Mouse (Mus musculus) midbrain, embryonic 16.5 days (tissue): ENCODE data around the gene Dhx16. TPM values are rescaled to one million over a fixed set of nuclear protein-coding genes. Genes with fewer than 3 reads are reported as not detected.

Source experiments
- ATAC-seq: fragments of 200-750 bp; cut with Nextera tagmentation; 2 replicates; pipeline ENCODE4 v1.8.0; 2017; ENCODE audit warnings: moderate TSS enrichment
- H3K27ac ChIP-seq: fragments of 300-500 bp; sonication (generic); 2 replicates; pipeline ENCODE4 v1.5.1; 2014; ENCODE audit warnings: mild to moderate bottlenecking, low read length, mixed read lengths
- H3K27me3 ChIP-seq: fragments of 300-500 bp; sonication (generic); 2 replicates; pipeline ENCODE4 v1.6.1; 2014; ENCODE audit warnings: low read depth, low read length, mixed read lengths; ENCODE audit not compliant: control insufficient read depth, insufficient read depth
- H3K36me3 ChIP-seq: fragments of 300-500 bp; sonication (generic); 2 replicates; pipeline ENCODE4 v1.6.1; 2014; ENCODE audit warnings: mild to moderate bottlenecking, low read length, moderate library complexity, mixed read lengths; ENCODE audit not compliant: control insufficient read depth, insufficient read depth
- H3K4me1 ChIP-seq: fragments of 300-500 bp; sonication (generic); 2 replicates; pipeline ENCODE4 v1.6.1; 2014; ENCODE audit warnings: mild to moderate bottlenecking, low read length, mixed read lengths; ENCODE audit not compliant: control insufficient read depth, insufficient read depth
- H3K4me2 ChIP-seq: fragments of 300-500 bp; sonication (generic); 2 replicates; pipeline ENCODE4 v1.6.1; 2014; ENCODE audit warnings: mild to moderate bottlenecking, low read length, mixed read lengths
- H3K4me3 ChIP-seq: fragments of 300-500 bp; sonication (generic); 2 replicates; pipeline ENCODE4 v1.5.1; 2014; ENCODE audit warnings: low read depth, mild to moderate bottlenecking, low read length, moderate library complexity, mixed read lengths
- H3K9ac ChIP-seq: fragments of 300-500 bp; sonication (generic); 2 replicates; pipeline ENCODE4 v1.6.1; 2014; ENCODE audit warnings: low read depth, low read length, mixed read lengths
- H3K9me3 ChIP-seq: fragments of 300-500 bp; sonication (generic); replicated peaks from 2 replicates; pipeline ENCODE4 v1.6.1; 2014; ENCODE audit warnings: mild to moderate bottlenecking, low read length, mixed read lengths; ENCODE audit not compliant: control insufficient read depth, poor library complexity, severe bottlenecking
- WGBS: fragments of 180-500 bp; shearing (Covaris S2); extraction: QIAGEN DNeasy Blood & Tissue Kit; methylation state at CpG from one replicate; pipeline ENCODE4 v1.1.7; 2014; 5-methylcytosine and 5-hydroxymethylcytosine counted together
- polyA plus RNA-seq: library from polyadenylated mRNA; unstranded; fragments of >200 nt; fragmentation: Nextera tagmentation; extraction: Ambion mirVana; gene quantifications from 2 replicates; pipeline ENCODE4 v1.2.1, GENCODE M21; 2015

Dhx16 gene
- polyA plus RNA-seq, 1 experiment from 2014 or later: 30.5 TPM

- H3K36me3 ChIP-seq: no peaks in the 10 kb centered on the region; the same call in 1 of the 2 replicates
- H3K4me1 ChIP-seq: peaks cover 50% of the 10 kb centered on the region
- under 1% methylated on average over 24 of the region's 38 CpGs for WGBS
- H3K27ac ChIP-seq: peak overlapping the region; percentile 95
- ATAC-seq: peak; percentile 21
- H3K4me3 ChIP-seq: peak overlapping the region; percentile 74
- H3K4me2 ChIP-seq: peak overlapping the region; percentile 95
- no peaks in the 10 kb centered on the region for H3K27me3 ChIP-seq
- peak overlapping the region; percentile 85 for H3K9ac ChIP-seq
- H3K9me3 ChIP-seq: no peaks in the 10 kb centered on the region; the same call in 1 of the 2 replicates
Observed at GRCm38 (mm10) chr17:35866281-35866831, 13.3 kb upstream of the Dhx16 start.

- Histone ChIP-seq H3K4me2 (peak overlapping the region; percentile 95), H3K36me3 (no peaks in the 10 kb centered on the region; the same call in 1 of the 2 replicates), H3K27ac (peak overlapping the region; percentile 95), H3K9me3 (no peaks in the 10 kb centered on the region; the same call in 1 of the 2 replicates), H3K9ac (peak overlapping the region; percentile 85), H3K4me3 (peak overlapping the region; percentile 74), H3K27me3 (no peaks in the 10 kb centered on the region), H3K4me1 (peaks cover 49% of the 10 kb centered on the region)
- no peak; the same call in 1 of the 2 replicates for ATAC-seq
- WGBS: 7% methylated on average over 26 of the region's 26 CpGs
Observed at GRCm38 (mm10) chr17:35866911-35867890, 12.4 kb upstream of the Dhx16 start.

- peaks cover 58% of the 10 kb centered on the region for H3K4me1 ChIP-seq
- WGBS: 37% methylated on average over 15 of the region's 17 CpGs
- H3K4me2 ChIP-seq: peak overlapping the region; percentile 95
Observed at GRCm38 (mm10) chr17:35868165-35868820, 11.3 kb upstream of the Dhx16 start.

GRCm38 (mm10) chr17:35868961-35869345, 10.7 kb upstream of the Dhx16 start:
- 4% methylated on average over 7 of the region's 7 CpGs for WGBS
- Histone ChIP-seq H3K27me3 (no peaks in the 10 kb centered on the region), H3K27ac (peak overlapping the region; percentile 95; the same call in 1 of the 2 replicates), H3K36me3 (no peaks in the 10 kb centered on the region; the same call in 1 of the 2 replicates), H3K4me2 (peak overlapping the region; percentile 95), H3K9me3 (no peaks in the 10 kb centered on the region; the same call in 1 of the 2 replicates), H3K4me3 (peak overlapping the region; percentile 74), H3K4me1 (peaks cover 58% of the 10 kb centered on the region), H3K9ac (peak overlapping the region; percentile 85)
- ATAC-seq: no peak

More at GRCm38 (mm10) chr17:35868165-35868820, 11.3 kb upstream of the Dhx16 start:
- Histone ChIP-seq H3K9ac (peak overlapping the region; percentile 85), H3K9me3 (no peaks in the 10 kb centered on the region; the same call in 1 of the 2 replicates), H3K4me3 (peak overlapping the region; percentile 74), H3K36me3 (no peaks in the 10 kb centered on the region; the same call in 1 of the 2 replicates), H3K27ac (peak overlapping the region; percentile 95), H3K27me3 (no peaks in the 10 kb centered on the region)
- no peak for ATAC-seq

GRCm38 (mm10) chr17:35869346-35870067, 10.1 kb upstream of the Dhx16 start:
- Histone ChIP-seq H3K27ac (peak overlapping the region; percentile 48; the same call in 1 of the 2 replicates), H3K9ac (peak overlapping the region; percentile 85), H3K36me3 (no peaks in the 10 kb centered on the region; the same call in 1 of the 2 replicates), H3K4me1 (peaks cover 57% of the 10 kb centered on the region), H3K27me3 (no peaks in the 10 kb centered on the region), H3K4me3 (peak overlapping the region; percentile 74), H3K9me3 (no peaks in the 10 kb centered on the region; the same call in 1 of the 2 replicates), H3K4me2 (peak overlapping the region; percentile 95)
- ATAC-seq: no peak
- whole genome bisulfite sequencing: 1% methylated on average over 7 of the region's 7 CpGs

- ATAC-seq: no peak
- peak overlapping the region; percentile 74 for H3K4me3 ChIP-seq
- H3K9ac ChIP-seq: peak overlapping the region; percentile 57
- H3K9me3 ChIP-seq: no peaks in the 10 kb centered on the region; the same call in 1 of the 2 replicates
- WGBS: 76% methylated on average over 9 of the region's 9 CpGs
- peak overlapping the region; percentile 54; the same call in 1 of the 2 replicates for H3K27ac ChIP-seq
- H3K4me1 ChIP-seq: peaks cover 52% of the 10 kb centered on the region
- H3K4me2 ChIP-seq: peak overlapping the region; percentile 95
- H3K36me3 ChIP-seq: peaks cover 4% of the 10 kb centered on the region
- no peaks in the 10 kb centered on the region for H3K27me3 ChIP-seq
Observed at GRCm38 (mm10) chr17:35870151-35870883, 9.3 kb upstream of the Dhx16 start.

GRCm38 (mm10) chr17:35870884-35871696, 8.5 kb upstream of the Dhx16 start:
- ATAC-seq: no peak
- Histone ChIP-seq H3K27ac (0 out of 2 replicates have a peak overlapping the region, but pooled peaks have one; percentile 54), H3K9me3 (no peaks in the 10 kb centered on the region; the same call in 1 of the 2 replicates), H3K4me2 (peak overlapping the region; percentile 95), H3K4me1 (peaks cover 52% of the 10 kb centered on the region), H3K27me3 (no peaks in the 10 kb centered on the region), H3K4me3 (peak overlapping the region; percentile 74; the same call in 1 of the 2 replicates), H3K36me3 (peaks cover 4% of the 10 kb centered on the region), H3K9ac (peak overlapping the region; percentile 57; the same call in 1 of the 2 replicates)
- WGBS: 90% methylated on average over 8 of the region's 8 CpGs
